Mouse (Mus musculus) erythroid progenitor cell, adult 5-6 weeks (primary cell): ENCODE data around the gene Hck. TPM values are rescaled to one million over a fixed set of nuclear protein-coding genes. Genes with fewer than 3 reads are reported as not detected.

ENCODE experiments used
- ATAC-seq: replicated peaks from 2 replicates; pipeline ENCODE4 v1.8.0; 2016; ENCODE audit warnings: moderate number of reproducible peaks, mild to moderate bottlenecking, moderate TSS enrichment, inconsistent platforms; ENCODE audit not compliant: poor library complexity, low FRiP score, severe bottlenecking
- total RNA-seq, 2 experiments: library from RNA; stranded (forward) in 1 of 2; stranded (reverse) in 1 of 2; fragments of 150-400 nt in 1 of 2; fragments of 186-747, 209-891 nt in 1 of 2; gene quantifications; 2 replicates each; pipeline versions ENCODE4 v1.2.3 to v1.2.4; 2015 to 2017; ENCODE audit warnings: low replicate concordance in 2 of 2

The Hck gene
- total RNA-seq, 2 experiments from 2014 or later = 36.5 to 38.2 TPM

- ATAC-seq = no peak
These were observed 79.6 kb downstream of the Hck start for GRCm38 (mm10) chr2:153187848-153188247.

GRCm38 (mm10) chr2:153191242-153191641 lies 83.0 kb downstream of the Hck start:
- ATAC-seq = no peak

GRCm38 (mm10) chr2:153194255-153194654 lies 86.0 kb downstream of the Hck start:
- 0 out of 2 replicates have a peak, but pooled peaks have one; percentile 22 for ATAC-seq

GRCm38 (mm10) chr2:153198485-153198884 lies 90.2 kb downstream of the Hck start:
- ATAC-seq = no peak

- no peak for ATAC-seq
These were observed 90.8 kb downstream of the Hck start for GRCm38 (mm10) chr2:153199114-153199513.

Other genes starting within 250 kb of the Hck start
- gene Mylk2, start 197.1 kb upstream of the Hck start, total RNA-seq (2015; ENCODE audit: low replicate concordance) = not detected in 2 replicates
- not detected in 2 replicates for gene Mylk2, start 197.1 kb upstream of the Hck start, total RNA-seq (2017; ENCODE audit: low replicate concordance)
- gene Foxs1, start 175.3 kb upstream of the Hck start, total RNA-seq (2015; ENCODE audit: low replicate concordance) = not detected in 2 replicates
- gene Foxs1, start 175.3 kb upstream of the Hck start, total RNA-seq (2017; ENCODE audit: low replicate concordance) = not detected in 2 replicates
- gene Dusp15, start 156.8 kb upstream of the Hck start, total RNA-seq (2015; ENCODE audit: low replicate concordance) = not detected in 2 replicates
- not detected in 2 replicates for gene Dusp15, start 156.8 kb upstream of the Hck start, total RNA-seq (2017; ENCODE audit: low replicate concordance)
- not detected in 2 replicates for gene Ttll9, start 146.0 kb upstream of the Hck start, total RNA-seq (2015; ENCODE audit: low replicate concordance)
- not detected in 2 replicates for gene Ttll9, start 146.0 kb upstream of the Hck start, total RNA-seq (2017; ENCODE audit: low replicate concordance)
- gene Pdrg1, start 93.0 kb upstream of the Hck start, total RNA-seq (2015; ENCODE audit: low replicate concordance) = 8.8 and 13.3 TPM in 2 replicates
- 4.2 and 31.2 TPM in 2 replicates for gene Pdrg1, start 93.0 kb upstream of the Hck start, total RNA-seq (2017; ENCODE audit: low replicate concordance)
- gene Xkr7, start 76.6 kb upstream of the Hck start, total RNA-seq (2015; ENCODE audit: low replicate concordance) = not detected in 2 replicates
- not detected in 2 replicates for gene Xkr7, start 76.6 kb upstream of the Hck start, total RNA-seq (2017; ENCODE audit: low replicate concordance)
- gene Ccm2l, start 42.5 kb upstream of the Hck start, total RNA-seq (2015; ENCODE audit: low replicate concordance) = 0.72 TPM in 1 of 2 replicates, not detected in the other
- gene Ccm2l, start 42.5 kb upstream of the Hck start, total RNA-seq (2017; ENCODE audit: low replicate concordance) = not detected in 2 replicates
- gene Tm9sf4, start 52.8 kb downstream of the Hck start, total RNA-seq (2015; ENCODE audit: low replicate concordance) = 18.0 and 21.4 TPM in 2 replicates
- gene Tm9sf4, start 52.8 kb downstream of the Hck start, total RNA-seq (2017; ENCODE audit: low replicate concordance) = 16.9 and 30.3 TPM in 2 replicates
- 9.6 TPM in 1 of 2 replicates, not detected in the other for gene Tspyl3, start 117.0 kb downstream of the Hck start, total RNA-seq (2015; ENCODE audit: low replicate concordance)
- 0.77 TPM in 1 of 2 replicates, not detected in the other for gene Tspyl3, start 117.0 kb downstream of the Hck start, total RNA-seq (2017; ENCODE audit: low replicate concordance)
- gene Plagl2, start 133.0 kb downstream of the Hck start, total RNA-seq (2015; ENCODE audit: low replicate concordance) = 60.9 and 85.5 TPM in 2 replicates
- gene Plagl2, start 133.0 kb downstream of the Hck start, total RNA-seq (2017; ENCODE audit: low replicate concordance) = 20.6 and 25.8 TPM in 2 replicates
- gene Pofut1, start 133.1 kb downstream of the Hck start, total RNA-seq (2015; ENCODE audit: low replicate concordance) = 15.5 and 19.8 TPM in 2 replicates
- 25.9 and 30.4 TPM in 2 replicates for gene Pofut1, start 133.1 kb downstream of the Hck start, total RNA-seq (2017; ENCODE audit: low replicate concordance)
- 2.5 and 3.2 TPM in 2 replicates for gene Kif3b, start 182.9 kb downstream of the Hck start, total RNA-seq (2015; ENCODE audit: low replicate concordance)
- gene Kif3b, start 182.9 kb downstream of the Hck start, total RNA-seq (2017; ENCODE audit: low replicate concordance) = 1.4 and 4.9 TPM in 2 replicates
- 37.5 and 37.7 TPM in 2 replicates for gene Asxl1, start 237.4 kb downstream of the Hck start, total RNA-seq (2015; ENCODE audit: low replicate concordance)
- gene Asxl1, start 237.4 kb downstream of the Hck start, total RNA-seq (2017; ENCODE audit: low replicate concordance) = 43.1 and 57.7 TPM in 2 replicates